Mouse (Mus musculus) ES-E14 (cell line): ENCODE measurements around the gene Ogfod2. TPM values are rescaled to one million over a fixed set of nuclear protein-coding genes. Genes with fewer than 3 reads are reported as not detected.

Experiments used
- DNase-seq: peaks from one replicate; pipeline ENCODE4 v3.0.0-alpha.2; 2013; ENCODE audit warnings: low read depth, low spot score
- H3K27ac ChIP-seq: 2 replicates; pipeline ENCODE4 v1.5.1; 2012; ENCODE audit warnings: low read depth, mild to moderate bottlenecking, low read length, moderate library complexity, mixed read lengths; ENCODE audit not compliant: poor library complexity, insufficient read depth, severe bottlenecking
- H3K36me3 ChIP-seq: 2 replicates; pipeline ENCODE4 v1.6.1; 2012; ENCODE audit warnings: mild to moderate bottlenecking, low read length, moderate library complexity, mixed read lengths; ENCODE audit not compliant: control insufficient read depth, poor library complexity, insufficient read depth, severe bottlenecking
- H3K4me1 ChIP-seq, 2 experiments: fragments of 150-350 bp in 1 of 2; sonication (generic) in 1 of 2; 2 replicates each; pipeline ENCODE4 v1.6.1; 2012; ENCODE audit warnings: low read length in 2 of 2, mild to moderate bottlenecking in 1 of 2, mixed read lengths in 1 of 2; ENCODE audit not compliant: control insufficient read depth in 2 of 2, insufficient read depth in 2 of 2, poor library complexity in 1 of 2
- H3K4me3 ChIP-seq, 2 experiments: fragments of 150-350 bp in 1 of 2; sonication (generic) in 1 of 2; 2 replicates each; pipeline ENCODE4 v1.5.1; 2012; ENCODE audit warnings: low read length in 2 of 2, low read depth in 1 of 2, mild to moderate bottlenecking in 1 of 2, mixed read lengths in 1 of 2; ENCODE audit not compliant: insufficient read depth in 1 of 2, poor library complexity in 1 of 2, severe bottlenecking in 1 of 2
- H3K9ac ChIP-seq: 2 replicates; pipeline ENCODE4 v1.6.1; 2012; ENCODE audit warnings: low read depth, mild to moderate bottlenecking, low read length, mixed read lengths; ENCODE audit not compliant: poor library complexity, insufficient read depth, severe bottlenecking
- H3K9me3 ChIP-seq: fragments of 150-350 bp; sonication (generic); 2 replicates; pipeline ENCODE4 v1.6.1; 2012; ENCODE audit warnings: low read depth, mild to moderate bottlenecking, low read length; ENCODE audit not compliant: control insufficient read depth, insufficient read depth
- CHD2 ChIP-seq: IDR thresholded peaks from 2 replicates; pipeline ENCODE4 v1.6.1; 2014; ENCODE audit warnings: mild to moderate bottlenecking, low read depth, low read length, inconsistent platforms
- HCFC1 ChIP-seq: IDR thresholded peaks from 2 replicates; pipeline ENCODE4 v1.6.1; 2012; ENCODE audit warnings: low read length, inconsistent platforms, borderline replicate concordance; ENCODE audit not compliant: insufficient read depth
- MAFK ChIP-seq: IDR thresholded peaks from 2 replicates; pipeline ENCODE4 v1.6.1; 2014; ENCODE audit warnings: mild to moderate bottlenecking, low read depth, low read length, inconsistent platforms; ENCODE audit not compliant: insufficient read depth
- ZC3H11A ChIP-seq: IDR thresholded peaks from 2 replicates; pipeline ENCODE4 v1.6.1; 2012; ENCODE audit warnings: low read depth, mild to moderate bottlenecking, inconsistent platforms, low read length, borderline replicate concordance
- ZNF384 ChIP-seq: IDR thresholded peaks from 2 replicates; pipeline ENCODE4 v1.6.1; 2012; ENCODE audit warnings: low read depth, low read length, inconsistent platforms
- in situ Hi-C, 2 experiments: fragments of 600-800 bp; cut with MboI; formaldehyde crosslinking; loops; one replicate each; pipeline ENCODE4 v1.15.1; 2025; ENCODE audit warnings: low sequenced_read_pairs in 2 of 2, inconsistent platforms in 1 of 2; ENCODE audit not compliant: unreplicated experiment in 2 of 2
- total RNA-seq: library from RNA; depleted of rRNA; stranded (reverse); fragments of 300-350 nt; gene quantifications from 2 replicates; pipeline ENCODE4 v1.2.3, GENCODE M21; 2012

Ogfod2 gene
- total RNA-seq, 1 experiment, result 7.8 TPM

- no peak overlapping the region for H3K4me3 ChIP-seq
- H3K36me3 ChIP-seq, result no peaks in the 10 kb centered on the region
- in situ Hi-C loops, result no loop called here
- no peaks in the 10 kb centered on the region for H3K9me3 ChIP-seq
- no peaks in the 10 kb centered on the region for H3K4me1 ChIP-seq
- H3K27ac ChIP-seq, result no peak overlapping the region
- TF ChIP-seq MAFK (no peak), ZNF384 (no peak), CHD2 (no peak), ZC3H11A (no peak), HCFC1 (no peak)
- no peak overlapping the region for H3K9ac ChIP-seq
- no peak for DNase-seq
These were observed 43.8 kb downstream of the Ogfod2 start for GRCm38 (mm10) chr5:124155943-124156342.

DNA sequence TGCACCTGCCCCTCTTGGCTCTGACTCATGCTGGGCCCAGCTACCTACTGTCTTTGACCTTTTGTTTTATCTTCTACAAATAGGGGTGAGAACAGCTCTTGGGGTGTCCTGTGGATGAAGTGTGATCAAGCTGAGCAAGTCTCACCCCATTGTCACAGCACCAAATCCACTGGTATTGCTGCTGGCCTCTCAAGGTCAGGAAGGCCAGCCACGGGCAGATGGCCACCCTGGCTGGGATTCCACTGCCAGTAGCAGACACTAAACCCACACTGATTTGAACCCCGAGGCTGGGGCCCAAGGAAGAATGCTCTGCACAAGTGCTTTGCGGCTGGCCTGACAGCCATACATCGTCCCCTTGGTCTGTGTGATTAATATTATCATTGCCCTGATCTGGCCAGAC, 46.2 kb downstream of the Ogfod2 start:
- no peak overlapping the region for H3K9ac ChIP-seq
- in situ Hi-C loops, result no loop called here
- H3K4me1 ChIP-seq, result no peaks in the 10 kb centered on the region; a peak in 1 of 4 replicates
- H3K9me3 ChIP-seq, result no peaks in the 10 kb centered on the region
- H3K27ac ChIP-seq, result no peak overlapping the region
- H3K4me3 ChIP-seq, result no peak overlapping the region
- TF ChIP-seq HCFC1 (no peak), CHD2 (no peak)
- no peaks in the 10 kb centered on the region for H3K36me3 ChIP-seq
- no peak for DNase-seq

DNA sequence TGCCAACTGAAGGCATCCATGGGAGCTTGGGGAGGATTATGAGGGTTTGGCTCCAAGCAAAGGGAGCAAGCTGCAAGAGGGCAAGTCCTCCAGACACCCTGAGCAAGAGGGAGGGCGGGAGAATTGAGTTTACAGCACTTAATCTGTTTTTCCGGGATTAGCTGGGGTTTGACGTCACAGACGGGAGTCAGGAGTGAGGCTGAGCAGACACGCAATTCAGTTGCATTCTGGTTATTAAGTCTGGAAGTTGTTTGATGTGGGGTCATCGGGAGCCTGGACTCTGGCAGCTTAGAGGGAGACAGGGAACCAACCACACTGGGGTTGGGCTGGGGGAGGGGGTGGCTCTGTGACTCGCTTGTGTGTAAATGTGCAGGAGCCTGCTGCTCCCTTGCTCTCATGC, 47.4 kb downstream of the Ogfod2 start:
- Histone ChIP-seq H3K27ac (no peak overlapping the region), H3K4me3 (no peak overlapping the region), H3K36me3 (no peaks in the 10 kb centered on the region), H3K4me1 (no peaks in the 10 kb centered on the region; a peak in 1 of 4 replicates), H3K9me3 (no peaks in the 10 kb centered on the region), H3K9ac (no peak overlapping the region)
- in situ Hi-C loops, result no loop called here
- no peak for DNase-seq
- TF ChIP-seq CHD2, result no peak
- no peak for TF ChIP-seq HCFC1
- no peak for TF ChIP-seq ZC3H11A
- no peak for TF ChIP-seq ZNF384
- no peak for TF ChIP-seq MAFK

DNA sequence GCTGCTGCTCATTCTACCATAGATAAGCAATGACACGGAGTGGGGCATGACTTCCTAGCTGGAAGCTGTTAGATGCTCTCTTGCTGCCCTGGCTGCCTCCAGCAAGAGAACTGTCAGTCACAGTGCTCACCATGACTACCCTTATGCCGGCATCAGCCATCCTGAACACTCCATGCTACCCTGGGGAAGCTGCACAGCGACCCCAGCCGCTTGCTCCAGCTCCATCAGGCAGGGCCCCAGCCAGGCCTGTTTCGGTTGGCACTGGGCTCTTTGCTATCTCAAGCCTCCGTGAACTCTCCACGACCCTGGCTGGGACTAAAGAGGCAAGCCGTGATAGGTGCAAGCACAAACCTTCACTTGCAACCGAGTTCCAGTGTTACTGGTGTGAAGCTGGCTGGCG, 49.7 kb downstream of the Ogfod2 start:
- Histone ChIP-seq H3K9me3 (no peaks in the 10 kb centered on the region), H3K36me3 (no peaks in the 10 kb centered on the region), H3K4me3 (no peak overlapping the region), H3K27ac (no peak overlapping the region), H3K9ac (no peak overlapping the region), H3K4me1 (peaks cover 0 to 4% of the 10 kb centered on the region in 2 experiments; a peak in 2 of 4 replicates)
- no peak for TF ChIP-seq HCFC1
- TF ChIP-seq ZNF384, result no peak
- no peak for TF ChIP-seq ZC3H11A
- no peak for TF ChIP-seq CHD2
- no peak for TF ChIP-seq MAFK
- DNase-seq, result no peak
- in situ Hi-C loops, result no loop called here

- H3K9ac ChIP-seq, result no peak overlapping the region
- DNase-seq, result peak; percentile 67
- no peaks in the 10 kb centered on the region for H3K9me3 ChIP-seq
- in situ Hi-C loops, result no loop called here
- H3K36me3 ChIP-seq, result no peaks in the 10 kb centered on the region
- TF ChIP-seq HCFC1, result no peak
- TF ChIP-seq ZC3H11A, result 0 out of 2 replicates have a peak, but pooled peaks have one; percentile 34
- no peak overlapping the region for H3K4me3 ChIP-seq
- H3K27ac ChIP-seq, result no peak overlapping the region; the same call in 1 of the 2 replicates
- peaks cover 0 to 4% of the 10 kb centered on the region in 2 experiments; a peak in 2 of 4 replicates for H3K4me1 ChIP-seq
These were observed 50.5 kb downstream of the Ogfod2 start for GRCm38 (mm10) chr5:124162577-124162976.
